Mouse (Mus musculus) CD4-positive naive resting alpha-beta T cell, adult 76 days (primary cell): ENCODE results near the gene Adcy4. TPM values are rescaled to one million over a fixed set of nuclear protein-coding genes. Genes with fewer than 3 reads are reported as not detected.

Source experiments
- total RNA-seq: library from RNA; stranded (reverse); gene quantifications from one replicate; pipeline ENCODE4 v1.2.4, GENCODE M21; 2023

Gene Adcy4
- total RNA-seq, result not detected

GRCm38 (mm10) chr14:55783958-55784235 is at the start of gene Adcy4:
Adcy4 (minus strand) TSS chr14:55784095.

GRCm38 (mm10) chr14:55822991-55823762 is 39.3 kb upstream of the Adcy4 start, which contains the start of gene Nfatc4:
Nfatc4 (plus strand) TSS chr14:55823144.

GRCm38 (mm10) chr14:55788256-55789050 is 4.6 kb upstream of the Adcy4 start, which contains the start of gene Ripk3:
Ripk3 (minus strand) TSS chr14:55788865.

GRCm38 (mm10) chr14:55765696-55766095 is 18.2 kb downstream of the Adcy4 start, which contains the start of gene Ltb4r1:
Ltb4r1 (plus strand) TSS chr14:55765962.

GRCm38 (mm10) chr14:55761163-55761562 is 22.7 kb downstream of the Adcy4 start, which contains the start of gene Ltb4r2:
Ltb4r2 (plus strand) TSS chr14:55761428.

GRCm38 (mm10) chr14:55758363-55758784 is 25.5 kb downstream of the Adcy4 start, which contains the start of gene Cideb:
Cideb (minus strand) TSS chr14:55758458.

GRCm38 (mm10) chr14:55745180-55745860 is 38.6 kb downstream of the Adcy4 start, which contains the start of the genes Dhrs1 and Nop9:
Dhrs1 (minus strand) TSS chr14:55745690.
Nop9 (plus strand) TSS chr14:55745693.

GRCm38 (mm10) chr14:55721700-55722437 is 62.0 kb downstream of the Adcy4 start, which contains the start of gene Rabggta:
Rabggta (minus strand) TSS chr14:55722263.

Other genes starting within 250 kb of the Adcy4 start
- 16.6 TPM for gene Pck2, start 243.8 kb downstream of the Adcy4 start, total RNA-seq
- gene Dcaf11, start 224.1 kb downstream of the Adcy4 start, total RNA-seq, result 83.2 TPM
- 5.8 TPM for gene A730061H03Rik, start 223.7 kb downstream of the Adcy4 start, total RNA-seq
- not detected for gene Fitm1, start 208.5 kb downstream of the Adcy4 start, total RNA-seq
- gene Psme1, start 206.0 kb downstream of the Adcy4 start, total RNA-seq, result 254 TPM
- 10.6 TPM for gene Emc9, start 198.8 kb downstream of the Adcy4 start, total RNA-seq
- 367 TPM for gene Psme2, start 193.0 kb downstream of the Adcy4 start, total RNA-seq
- gene Rnf31, start 192.4 kb downstream of the Adcy4 start, total RNA-seq, result 55.8 TPM
- 97.6 TPM for gene Irf9, start 180.5 kb downstream of the Adcy4 start, total RNA-seq
- 1.8 TPM for gene Rec8, start 166.1 kb downstream of the Adcy4 start, total RNA-seq
- gene Ipo4, start 148.1 kb downstream of the Adcy4 start, total RNA-seq, result 63.6 TPM
- gene Gm49378, start 146.2 kb downstream of the Adcy4 start, total RNA-seq, result 2.5 TPM
- gene Tm9sf1, start 140.3 kb downstream of the Adcy4 start, total RNA-seq, result 41.9 TPM
- gene Tssk4, start 133.9 kb downstream of the Adcy4 start, total RNA-seq, result 2.6 TPM
- gene Mdp1, start 123.6 kb downstream of the Adcy4 start, total RNA-seq, result 34.6 TPM
- gene Gmpr2, start 112.2 kb downstream of the Adcy4 start, total RNA-seq, result 17.4 TPM
- gene Nedd8, start 112.0 kb downstream of the Adcy4 start, total RNA-seq, result 119 TPM
- gene Tinf2, start 102.3 kb downstream of the Adcy4 start, total RNA-seq, result 117 TPM
- gene Tgm1, start 70.2 kb downstream of the Adcy4 start, total RNA-seq, result 2.0 TPM
- gene Rabggta, start 61.8 kb downstream of the Adcy4 start, total RNA-seq, result 84.1 TPM
- gene Dhrs1, start 38.4 kb downstream of the Adcy4 start, total RNA-seq, result 16.3 TPM
- 28.8 TPM for gene Nop9, start 38.4 kb downstream of the Adcy4 start, total RNA-seq
- not detected for gene Cideb, start 25.6 kb downstream of the Adcy4 start, total RNA-seq
- not detected for gene Ltb4r2, start 22.7 kb downstream of the Adcy4 start, total RNA-seq
- gene Ltb4r1, start 18.1 kb downstream of the Adcy4 start, total RNA-seq, result not detected
- gene Ripk3, start 4.8 kb upstream of the Adcy4 start, total RNA-seq, result 56.5 TPM
- not detected for gene Nfatc4, start 39.0 kb upstream of the Adcy4 start, total RNA-seq
- 0.50 TPM for gene Nynrin, start 69.9 kb upstream of the Adcy4 start, total RNA-seq
- gene Cbln3, start 100.3 kb upstream of the Adcy4 start, total RNA-seq, result not detected
- gene Khnyn, start 100.9 kb upstream of the Adcy4 start, total RNA-seq, result 65.3 TPM
- 28.6 TPM for gene Sdr39u1, start 116.2 kb upstream of the Adcy4 start, total RNA-seq
- gene Cma1, start 160.6 kb upstream of the Adcy4 start, total RNA-seq, result not detected
- gene Cma2, start 166.9 kb upstream of the Adcy4 start, total RNA-seq, result not detected
- gene Mcpt1, start 233.9 kb upstream of the Adcy4 start, total RNA-seq, result not detected
- gene Mcpt9, start 246.4 kb upstream of the Adcy4 start, total RNA-seq, result not detected